Mouse (Mus musculus): Measurements from ENCODE around the gene Mdm2. TPM values are rescaled to one million over a fixed set of nuclear protein-coding genes. Genes with fewer than 3 reads are reported as not detected.

Gene Mdm2
- total and polyA plus RNA-seq, 3 experiments: 24.5 to 51.8 (median 50.1) TPM

- 97% methylated on average over 5 of the region's 5 CpGs for WGBS
- no peak overlapping the region for H3K27ac ChIP-seq
- TF ChIP-seq POLR2A (IDR thresholded peaks at IDR 0.05; ENCODE audit: insufficient read depth, low read depth, low read length) (no peak), EP300 (IDR thresholded peaks at IDR 0.05; ENCODE audit: insufficient read depth, low read depth, low read length) (no peak), CTCF (IDR thresholded peaks at IDR 0.05) (no peak)
- H3K79me2 ChIP-seq (replicated peaks; ENCODE audit: control insufficient read depth, insufficient read depth, low read length): no peaks in the 10 kb centered on the region
- H3K36me3 ChIP-seq (ENCODE audit: control insufficient read depth, insufficient read depth, low read length): no peaks in the 10 kb centered on the region; the same call in 1 of the 2 replicates
- no peaks in the 10 kb centered on the region for H3K27me3 ChIP-seq (ENCODE audit: control insufficient read depth, insufficient read depth, low read length)
- no peaks in the 10 kb centered on the region for H3K4me1 ChIP-seq (ENCODE audit: control insufficient read depth, insufficient read depth, low read length)
- intact Hi-C loops (cut with DNase I): no loop called here
- DNase-seq: no peak
- H3K9ac ChIP-seq (ENCODE audit: low read depth, low read length): no peak overlapping the region
- H3K4me3 ChIP-seq: no peak overlapping the region
These were observed 40.1 kb upstream of the Mdm2 start for GRCm38 (mm10) chr10:117750529-117751281.

- no peaks in the 10 kb centered on the region; the same call in 1 of the 2 replicates for H3K36me3 ChIP-seq (ENCODE audit: control insufficient read depth, insufficient read depth, low read length)
- 94% methylated on average over 14 of the region's 14 CpGs for WGBS
These were observed 39.3 kb upstream of the Mdm2 start for GRCm38 (mm10) chr10:117749787-117750343.

GRCm38 (mm10) chr10:117749050-117749686 is 38.6 kb upstream of the Mdm2 start:
- H3K27me3 ChIP-seq (ENCODE audit: control insufficient read depth, insufficient read depth, low read length): no peaks in the 10 kb centered on the region
- 97% methylated on average over 10 of the region's 10 CpGs for WGBS
- no peaks in the 10 kb centered on the region for H3K4me1 ChIP-seq (ENCODE audit: control insufficient read depth, insufficient read depth, low read length)
- H3K36me3 ChIP-seq (ENCODE audit: control insufficient read depth, insufficient read depth, low read length): no peaks in the 10 kb centered on the region
- H3K79me2 ChIP-seq (replicated peaks; ENCODE audit: control insufficient read depth, insufficient read depth, low read length): no peaks in the 10 kb centered on the region
- no peak overlapping the region for H3K4me3 ChIP-seq
- no peak for DNase-seq
- intact Hi-C loops (cut with DNase I): loop anchor here (5.0 kb wide), 1 partner anchor 98 kb away; the partner anchor contains the start of gene Rap1b
- TF ChIP-seq CTCF (IDR thresholded peaks at IDR 0.05) (no peak), POLR2A (IDR thresholded peaks at IDR 0.05; ENCODE audit: insufficient read depth, low read depth, low read length) (no peak), EP300 (IDR thresholded peaks at IDR 0.05; ENCODE audit: insufficient read depth, low read depth, low read length) (no peak)
- H3K9ac ChIP-seq (ENCODE audit: low read depth, low read length): no peak overlapping the region
- no peak overlapping the region for H3K27ac ChIP-seq

More at GRCm38 (mm10) chr10:117749787-117750343, 39.3 kb upstream of the Mdm2 start:
- Histone ChIP-seq H3K79me2 (replicated peaks; ENCODE audit: control insufficient read depth, insufficient read depth, low read length) (no peaks in the 10 kb centered on the region), H3K27me3 (ENCODE audit: control insufficient read depth, insufficient read depth, low read length) (no peaks in the 10 kb centered on the region), H3K9ac (ENCODE audit: low read depth, low read length) (no peak overlapping the region), H3K4me3 (no peak overlapping the region), H3K27ac (no peak overlapping the region), H3K4me1 (ENCODE audit: control insufficient read depth, insufficient read depth, low read length) (no peaks in the 10 kb centered on the region)
- TF ChIP-seq CTCF (IDR thresholded peaks at IDR 0.05) (no peak), POLR2A (IDR thresholded peaks at IDR 0.05; ENCODE audit: insufficient read depth, low read depth, low read length) (no peak), EP300 (IDR thresholded peaks at IDR 0.05; ENCODE audit: insufficient read depth, low read depth, low read length) (no peak)
- intact Hi-C loops (cut with DNase I): loop anchor here (5.0 kb wide), 1 partner anchor 97 kb away; the partner anchor contains the start of gene Rap1b
- no peak for DNase-seq

GRCm38 (mm10) chr10:117748276-117749049 is 37.9 kb upstream of the Mdm2 start:
- DNase-seq: no peak
- 83% methylated on average over 10 of the region's 10 CpGs for WGBS
- Histone ChIP-seq H3K4me1 (ENCODE audit: control insufficient read depth, insufficient read depth, low read length) (no peaks in the 10 kb centered on the region), H3K27ac (no peak overlapping the region), H3K36me3 (ENCODE audit: control insufficient read depth, insufficient read depth, low read length) (no peaks in the 10 kb centered on the region), H3K27me3 (ENCODE audit: control insufficient read depth, insufficient read depth, low read length) (no peaks in the 10 kb centered on the region), H3K9ac (ENCODE audit: low read depth, low read length) (no peak overlapping the region), H3K4me3 (no peak overlapping the region), H3K79me2 (replicated peaks; ENCODE audit: control insufficient read depth, insufficient read depth, low read length) (no peaks in the 10 kb centered on the region)
- TF ChIP-seq EP300 (IDR thresholded peaks at IDR 0.05; ENCODE audit: insufficient read depth, low read depth, low read length) (no peak), POLR2A (IDR thresholded peaks at IDR 0.05; ENCODE audit: insufficient read depth, low read depth, low read length) (no peak), CTCF (IDR thresholded peaks at IDR 0.05) (no peak)
- intact Hi-C loops (cut with DNase I): loop anchor here (5.0 kb wide), 1 partner anchor 99 kb away; the partner anchor contains the start of gene Rap1b

- no peaks in the 10 kb centered on the region for H3K36me3 ChIP-seq (ENCODE audit: control insufficient read depth, insufficient read depth, low read length)
- no peak overlapping the region for H3K9ac ChIP-seq (ENCODE audit: low read depth, low read length)
- 75% methylated on average over 7 of the region's 7 CpGs for WGBS
- no peak overlapping the region for H3K27ac ChIP-seq
- no peak overlapping the region for H3K4me3 ChIP-seq
- H3K79me2 ChIP-seq (replicated peaks; ENCODE audit: control insufficient read depth, insufficient read depth, low read length): no peaks in the 10 kb centered on the region
- DNase-seq: no peak
- no peak for TF ChIP-seq EP300 (IDR thresholded peaks at IDR 0.05; ENCODE audit: insufficient read depth, low read depth, low read length)
- no peak for TF ChIP-seq CTCF (IDR thresholded peaks at IDR 0.05)
- H3K27me3 ChIP-seq (ENCODE audit: control insufficient read depth, insufficient read depth, low read length): no peaks in the 10 kb centered on the region
- intact Hi-C loops (cut with DNase I): loop anchor here (5.0 kb wide), 1 partner anchor 100 kb away; the partner anchor contains the start of gene Rap1b
- H3K4me1 ChIP-seq (ENCODE audit: control insufficient read depth, insufficient read depth, low read length): no peaks in the 10 kb centered on the region
These were observed 37.2 kb upstream of the Mdm2 start for GRCm38 (mm10) chr10:117747711-117748110.
